33 mouse cellular contexts compared by ENCODE assay signal in the genomic region with DNA sequence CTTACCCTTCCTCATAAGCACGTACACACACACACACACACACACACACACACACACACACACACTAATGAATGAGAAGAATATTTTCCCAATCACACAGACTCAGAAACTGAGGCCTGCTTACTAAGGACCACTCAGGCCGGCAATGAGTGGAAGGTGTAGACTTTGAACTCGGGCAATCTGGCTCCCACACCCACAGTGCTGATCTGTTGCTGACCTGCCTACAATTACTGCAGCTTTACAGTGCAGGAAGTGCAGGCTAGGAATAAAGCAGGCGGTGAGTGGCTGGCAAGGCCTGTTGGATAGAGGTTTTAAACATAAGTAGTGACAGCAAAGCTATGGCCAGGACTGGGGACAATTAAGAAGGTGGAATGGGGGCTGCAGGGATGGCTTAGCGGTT. TPM values are rescaled to one million over a fixed set of nuclear protein-coding genes. Genes with fewer than 3 reads are reported as not detected.
DNase-seq lines count a peak whose midpoint lies in the region; ATAC-seq and TF ChIP-seq lines count a peak whose summit lies in the region.
"Had no signal": no experiment of that assay in that cellular context is flagged by ENCODE, and none has a peak within 500 bp of the region (broad histone marks: within the 10 kb centered on the region; RNA-seq: fewer than 3 reads in every experiment).

No protein-coding gene starts in this region.

- TF ChIP-seq CTCF in kidney, adult 2 months (conservative IDR thresholded peaks at IDR 0.05; ENCODE audit: insufficient read depth, insufficient read length, low read depth, low read length), result no peak
- TF ChIP-seq CTCF in small intestine, adult 2 months (IDR thresholded peaks at IDR 0.05; ENCODE audit: extremely low read depth, insufficient read length, insufficient replicate concordance, low read depth, low read length), result no peak
- TF ChIP-seq CTCF in heart, adult 2 months (IDR thresholded peaks at IDR 0.05), result no peak

- H3K4me3 ChIP-seq in kidney, adult 2 months (ENCODE audit: insufficient read depth, low read depth, low read length), result no peak overlapping the region
- no peak overlapping the region for H3K4me3 ChIP-seq in kidney, embryonic 16.5 days (ENCODE audit: low read length)
- no peak overlapping the region for H3K4me3 ChIP-seq in intestine, embryonic 16.5 days (ENCODE audit: low read length)
- H3K4me3 ChIP-seq in small intestine, adult 2 months (ENCODE audit: low read depth, low read length), result no peak overlapping the region
- no peak overlapping the region for H3K4me3 ChIP-seq in heart, adult 2 months
- H3K4me3 ChIP-seq: embryonic facial prominence, embryonic 12.5 days; embryonic facial prominence, embryonic 15.5 days; hindbrain, embryonic 12.5 days; hindbrain, embryonic 15.5 days had no signal

- ATAC-seq in kidney, embryonic 16.5 days (ENCODE audit: low FRiP score, low TSS enrichment), result no peak
- ATAC-seq in intestine, embryonic 16.5 days, result peak; percentile 87
- ATAC-seq: forebrain, embryonic 14.5 days; forebrain, postnatal 0 days; Patski had no signal

- H3K27ac ChIP-seq in kidney, adult 2 months (ENCODE audit: insufficient read depth, low read depth, low read length), result no peak overlapping the region
- no peak overlapping the region for H3K27ac ChIP-seq in kidney, embryonic 16.5 days (ENCODE audit: low read length)
- peak overlapping the region; percentile 50 for H3K27ac ChIP-seq in intestine, embryonic 16.5 days (ENCODE audit: low read length)
- peak overlapping the region; percentile 72 for H3K27ac ChIP-seq in small intestine, adult 2 months (ENCODE audit: insufficient read depth, low read depth, low read length)
- H3K27ac ChIP-seq in heart, adult 2 months, result no peak overlapping the region
- H3K27ac ChIP-seq: embryonic facial prominence, embryonic 12.5 days; embryonic facial prominence, embryonic 15.5 days; hindbrain, embryonic 12.5 days; hindbrain, embryonic 15.5 days had no signal

- H3K9me3 ChIP-seq in kidney, embryonic 16.5 days (ENCODE audit: low read length), result peaks cover 3% of the 10 kb centered on the region
- no peaks in the 10 kb centered on the region for H3K9me3 ChIP-seq in intestine, embryonic 16.5 days (ENCODE audit: control insufficient read depth, low read length)
- H3K9me3 ChIP-seq: embryonic facial prominence, embryonic 12.5 days; embryonic facial prominence, embryonic 15.5 days; G1E; hindbrain, embryonic 12.5 days; hindbrain, embryonic 15.5 days had no signal

- no peak for TF ChIP-seq EP300 in heart, adult 2 months (IDR thresholded peaks at IDR 0.05; ENCODE audit: insufficient read depth, low read depth, low read length)

- H3K4me2 ChIP-seq in kidney, embryonic 16.5 days (replicated peaks; ENCODE audit: low read depth, low read length), result no peak overlapping the region
- H3K4me2 ChIP-seq in intestine, embryonic 16.5 days (ENCODE audit: low read depth, low read length), result no peak overlapping the region
- H3K4me2 ChIP-seq: embryonic facial prominence, embryonic 12.5 days; embryonic facial prominence, embryonic 15.5 days; hindbrain, embryonic 12.5 days; hindbrain, embryonic 15.5 days had no signal

- no peaks in the 10 kb centered on the region for H3K79me2 ChIP-seq in heart, adult 2 months (replicated peaks; ENCODE audit: control insufficient read depth, insufficient read depth, low read length)

- 78% methylated on average over 5 of the region's 5 CpGs for WGBS in kidney, adult 2 months
- 74% methylated on average over 5 of the region's 5 CpGs for WGBS in kidney, embryonic 16.5 days
- WGBS in intestine, embryonic 16.5 days, result 72% methylated on average over 5 of the region's 5 CpGs
- 24% methylated on average over 5 of the region's 5 CpGs for WGBS in small intestine, adult 2 months
- 91% methylated on average over 5 of the region's 5 CpGs for WGBS in heart, adult 2 months

- no peak for TF ChIP-seq POLR2A in kidney, adult 2 months (IDR thresholded peaks at IDR 0.05; ENCODE audit: low read depth, low read length)
- no peak for TF ChIP-seq POLR2A in small intestine, adult 2 months (IDR thresholded peaks at IDR 0.05; ENCODE audit: low read depth, low read length)
- no peak for TF ChIP-seq POLR2A in heart, adult 2 months (IDR thresholded peaks at IDR 0.05; ENCODE audit: insufficient read depth, low read depth, low read length)

- no peaks in the 10 kb centered on the region for H3K36me3 ChIP-seq in kidney, adult 2 months (ENCODE audit: control insufficient read depth, insufficient read depth, low read length)
- no peaks in the 10 kb centered on the region for H3K36me3 ChIP-seq in kidney, embryonic 16.5 days (ENCODE audit: insufficient read depth, low read length)
- H3K36me3 ChIP-seq in intestine, embryonic 16.5 days (ENCODE audit: control insufficient read depth, insufficient read depth, low read length), result no peaks in the 10 kb centered on the region
- H3K36me3 ChIP-seq in small intestine, adult 2 months (ENCODE audit: control insufficient read depth, insufficient read depth, low read length), result no peaks in the 10 kb centered on the region
- no peaks in the 10 kb centered on the region for H3K36me3 ChIP-seq in heart, adult 2 months (ENCODE audit: control insufficient read depth, insufficient read depth, low read length)
- H3K36me3 ChIP-seq: embryonic facial prominence, embryonic 12.5 days; embryonic facial prominence, embryonic 15.5 days; G1E; hindbrain, embryonic 12.5 days; hindbrain, embryonic 15.5 days had no signal

- DNase-seq in kidney, adult 2 months, result peak; percentile 42
- DNase-seq in heart, adult 2 months, result no peak
- no peak for DNase-seq in heart, adult 9 months (ENCODE audit: low spot score in 2 of 2)
- DNase-seq: adrenal gland, postnatal 10 days; B cell, adult 2 months; cerebellum, adult 11 months; cerebellum, adult 2 months; cerebellum, adult 9-11 months; cerebellum, postnatal 25 days; forebrain, postnatal 0 days; gastrocnemius, postnatal 10 days; gastrocnemius, postnatal 36 days had no signal

- H3K27me3 ChIP-seq in kidney, adult 2 months (replicated peaks; ENCODE audit: control insufficient read depth, insufficient read depth, low read length), result no peaks in the 10 kb centered on the region
- H3K27me3 ChIP-seq in kidney, embryonic 16.5 days (ENCODE audit: insufficient read depth, low read length), result no peaks in the 10 kb centered on the region
- H3K27me3 ChIP-seq in intestine, embryonic 16.5 days (replicated peaks; ENCODE audit: control insufficient read depth, insufficient read depth, low read length), result no peaks in the 10 kb centered on the region
- no peaks in the 10 kb centered on the region for H3K27me3 ChIP-seq in small intestine, adult 2 months (ENCODE audit: control insufficient read depth, insufficient read depth, low read length)
- no peaks in the 10 kb centered on the region for H3K27me3 ChIP-seq in heart, adult 2 months (ENCODE audit: control insufficient read depth, insufficient read depth, low read length)
- H3K27me3 ChIP-seq: CH12.LX; embryonic facial prominence, embryonic 12.5 days; embryonic facial prominence, embryonic 15.5 days; hindbrain, embryonic 12.5 days; hindbrain, embryonic 15.5 days; Patski had no signal

- no peaks in the 10 kb centered on the region for H3K4me1 ChIP-seq in kidney, adult 2 months (ENCODE audit: control insufficient read depth, insufficient read depth, low read length)
- H3K4me1 ChIP-seq in kidney, embryonic 16.5 days (ENCODE audit: insufficient read depth, low read length), result no peaks in the 10 kb centered on the region
- H3K4me1 ChIP-seq in intestine, embryonic 16.5 days (ENCODE audit: control insufficient read depth, insufficient read depth, low read length), result 0 out of 2 replicates have a peak, but pooled peaks cover 5% of the 10 kb centered on the region
- H3K4me1 ChIP-seq in small intestine, adult 2 months (ENCODE audit: control insufficient read depth, insufficient read depth, insufficient read length, low read length), result peaks cover 20% of the 10 kb centered on the region
- no peaks in the 10 kb centered on the region; the same call in 1 of the 2 replicates for H3K4me1 ChIP-seq in heart, adult 2 months (ENCODE audit: control insufficient read depth, insufficient read depth, low read length)
- H3K4me1 ChIP-seq: embryonic facial prominence, embryonic 12.5 days had no signal

- intact Hi-C loops in heart, adult 2 months (cut with DNase I), result loop anchor here (5.0 kb wide), 1 partner anchor 214 kb away; a partner anchor contains a TSS

- H3K9ac ChIP-seq in kidney, embryonic 16.5 days (replicated peaks; ENCODE audit: low read length), result no peak overlapping the region
- no peak overlapping the region for H3K9ac ChIP-seq in intestine, embryonic 16.5 days (ENCODE audit: low read depth, low read length)
- no peak overlapping the region for H3K9ac ChIP-seq in heart, adult 2 months (ENCODE audit: low read depth, low read length)
- H3K9ac ChIP-seq: embryonic facial prominence, embryonic 12.5 days; embryonic facial prominence, embryonic 15.5 days; forebrain, postnatal 0 days; hindbrain, embryonic 12.5 days; hindbrain, embryonic 15.5 days had no signal

RNA-seq across cellular contexts. Expression of a gene that starts 2.5 kb away (rescaled TPM):
- 0.23 and 1.4 TPM in 2 replicates for polyA plus RNA-seq in kidney, adult 2 months (2012; rRNA removed)
- not detected in 2 replicates for polyA plus RNA-seq in kidney, embryonic 16.5 days (2015; fragmentation: Nextera tagmentation; extraction: Ambion mirVana)
- polyA plus RNA-seq in intestine, embryonic 16.5 days (2015; fragmentation: Nextera tagmentation; extraction: Ambion mirVana), result not detected in 2 replicates
- 0.96 and 1.9 TPM in 2 replicates for polyA plus RNA-seq in small intestine, adult 2 months (2012; rRNA removed)
- total RNA-seq in heart, adult 2 months (2021), result under 1 TPM in 1 of 2 experiments, not detected in 1; 0.31 TPM
- polyA plus RNA-seq in heart, adult 2 months (2012; rRNA removed), result not detected in 2 replicates
- total RNA-seq: adrenal gland, postnatal 4 days; common myeloid progenitor, adult 5-6 weeks; forebrain, postnatal 0 days; G1E; gastrocnemius, postnatal 10 days; gastrocnemius, postnatal 36 days; granulocyte monocyte progenitor cell, adult 5-6 weeks; heart, adult 8-10 months; heart, postnatal 25 days; hematopoietic stem cell, adult 5-6 weeks had no signal
- polyA plus RNA-seq: cerebellum, adult 2 months; embryonic facial prominence, embryonic 12.5 days; embryonic facial prominence, embryonic 15.5 days; forebrain, embryonic 11.5 days; forebrain, embryonic 14.5 days; forebrain, postnatal 0 days; G1E; heart, embryonic 14.5 days; heart, postnatal 0 days; hindbrain, embryonic 12.5 days; hindbrain, embryonic 15.5 days; intestine, embryonic 14.5 days; Patski had no signal

RNA-seq across cellular contexts. Expression of a gene that starts 11.7 kb away (rescaled TPM):
- polyA plus RNA-seq in kidney, adult 2 months (2012; rRNA removed), result 529 and 664 TPM in 2 replicates
- polyA plus RNA-seq in kidney, embryonic 16.5 days (2015; fragmentation: Nextera tagmentation; extraction: Ambion mirVana), result 73.5 and 89.4 TPM in 2 replicates
- polyA plus RNA-seq in intestine, embryonic 16.5 days (2015; fragmentation: Nextera tagmentation; extraction: Ambion mirVana), result 96.7 and 102 TPM in 2 replicates
- polyA plus RNA-seq in small intestine, adult 2 months (2012; rRNA removed), result 365 and 503 TPM in 2 replicates
- total RNA-seq in heart, adult 2 months (2021), result 10 to 100 TPM; 29.8 to 33.8 TPM
- 50.8 and 67.9 TPM in 2 replicates for polyA plus RNA-seq in heart, adult 2 months (2012; rRNA removed)

RNA-seq across cellular contexts. Expression of a gene that starts 18.5 kb away (rescaled TPM):
- 17.3 and 26.6 TPM in 2 replicates for polyA plus RNA-seq in kidney, adult 2 months (2012; rRNA removed)
- 45.3 and 47.7 TPM in 2 replicates for polyA plus RNA-seq in kidney, embryonic 16.5 days (2015; fragmentation: Nextera tagmentation; extraction: Ambion mirVana)
- polyA plus RNA-seq in intestine, embryonic 16.5 days (2015; fragmentation: Nextera tagmentation; extraction: Ambion mirVana), result 40.9 and 49.7 TPM in 2 replicates
- polyA plus RNA-seq in small intestine, adult 2 months (2012; rRNA removed), result 21.6 and 38.3 TPM in 2 replicates
- total RNA-seq in heart, adult 2 months (2021), result under 1 TPM; 0.30 to 0.31 TPM
- 1.6 and 1.7 TPM in 2 replicates for polyA plus RNA-seq in heart, adult 2 months (2012; rRNA removed)
- total RNA-seq: heart, adult 8-10 months had no signal

RNA-seq across cellular contexts. Expression of a gene that starts 25.8 kb away (rescaled TPM):
- 4.9 and 5.8 TPM in 2 replicates for polyA plus RNA-seq in kidney, adult 2 months (2012; rRNA removed)
- 1.5 and 2.7 TPM in 2 replicates for polyA plus RNA-seq in kidney, embryonic 16.5 days (2015; fragmentation: Nextera tagmentation; extraction: Ambion mirVana)
- 25.0 and 25.2 TPM in 2 replicates for polyA plus RNA-seq in intestine, embryonic 16.5 days (2015; fragmentation: Nextera tagmentation; extraction: Ambion mirVana)
- 36.6 and 47.7 TPM in 2 replicates for polyA plus RNA-seq in small intestine, adult 2 months (2012; rRNA removed)
- under 1 TPM; 0.11 to 0.34 TPM for total RNA-seq in heart, adult 2 months (2021)
- 0.32 and 0.55 TPM in 2 replicates for polyA plus RNA-seq in heart, adult 2 months (2012; rRNA removed)
- total RNA-seq: CH12.LX had no signal
- polyA plus RNA-seq: forebrain, embryonic 14.5 days; G1E; Patski had no signal

RNA-seq across cellular contexts. Expression of a gene that starts 26.6 kb away (rescaled TPM):
- 4.5 and 12.6 TPM in 2 replicates for polyA plus RNA-seq in kidney, adult 2 months (2012; rRNA removed)
- 3.3 and 4.1 TPM in 2 replicates for polyA plus RNA-seq in kidney, embryonic 16.5 days (2015; fragmentation: Nextera tagmentation; extraction: Ambion mirVana)
- 2.5 and 2.6 TPM in 2 replicates for polyA plus RNA-seq in intestine, embryonic 16.5 days (2015; fragmentation: Nextera tagmentation; extraction: Ambion mirVana)
- polyA plus RNA-seq in small intestine, adult 2 months (2012; rRNA removed), result 2.8 and 11.4 TPM in 2 replicates
- total RNA-seq in heart, adult 2 months (2021), result 1 to 10 TPM in 1 of 2 experiments, under 1 TPM in 1; 0.97 to 1.0 TPM
- 1.8 and 4.8 TPM in 2 replicates for polyA plus RNA-seq in heart, adult 2 months (2012; rRNA removed)
- total RNA-seq: gastrocnemius, postnatal 36 days had no signal

Comparison
In these comparisons a context has a peak if more than half of its experiments do, and no peak if none do; other contexts are left out.
1. H3K27ac ChIP-seq: peak in intestine, embryonic 16.5 days (single experiment) and small intestine, adult 2 months (single experiment); none in kidney, adult 2 months (single experiment), kidney, embryonic 16.5 days (single experiment) and heart, adult 2 months (single experiment).